Mouse (Mus musculus): ENCODE results near the gene Dis3l2. TPM values are rescaled to one million over a fixed set of nuclear protein-coding genes. Genes with fewer than 3 reads are reported as not detected.

Gene Dis3l2
- polyA plus RNA-seq, 1 experiment from 2014 or later: 22.1 TPM

- Histone ChIP-seq H3K9me3 (replicated peaks; ENCODE audit: control insufficient read depth, low read length) (no peaks in the 10 kb centered on the region; the same call in 1 of the 2 replicates), H3K9ac (ENCODE audit: low read length) (no peak overlapping the region)
- no peak for ATAC-seq (ENCODE audit: insufficient read depth, low FRiP score)
Measured at GRCm38 (mm10) chr1:87002545-87003168, 299.0 kb downstream of the Dis3l2 start.

GRCm38 (mm10) chr1:87003169-87003552, 299.6 kb downstream of the Dis3l2 start:
- no peak overlapping the region for H3K4me3 ChIP-seq (replicated peaks; ENCODE audit: low read length)
- ATAC-seq (ENCODE audit: insufficient read depth, low FRiP score): no peak
- H3K27ac ChIP-seq (ENCODE audit: low read length): no peak overlapping the region
- no peak overlapping the region for H3K9ac ChIP-seq (ENCODE audit: low read length)
- H3K9me3 ChIP-seq (replicated peaks; ENCODE audit: control insufficient read depth, low read length): no peaks in the 10 kb centered on the region; the same call in 1 of the 2 replicates
- no peaks in the 10 kb centered on the region for H3K36me3 ChIP-seq (ENCODE audit: control insufficient read depth, insufficient read depth, low read length)
- no peaks in the 10 kb centered on the region for H3K4me1 ChIP-seq (ENCODE audit: control insufficient read depth, insufficient read depth, low read length)
- WGBS: 62% methylated on average over 2 of the region's 2 CpGs
- H3K4me2 ChIP-seq (ENCODE audit: low read depth, low read length): no peak overlapping the region
- no peaks in the 10 kb centered on the region for H3K27me3 ChIP-seq (ENCODE audit: control insufficient read depth, insufficient read depth, low read length)

More at GRCm38 (mm10) chr1:87002545-87003168, 299.0 kb downstream of the Dis3l2 start:
- H3K36me3 ChIP-seq (ENCODE audit: control insufficient read depth, insufficient read depth, low read length): no peaks in the 10 kb centered on the region
- H3K4me1 ChIP-seq (ENCODE audit: control insufficient read depth, insufficient read depth, low read length): no peaks in the 10 kb centered on the region
- no peak overlapping the region for H3K27ac ChIP-seq (ENCODE audit: low read length)
- no peaks in the 10 kb centered on the region for H3K27me3 ChIP-seq (ENCODE audit: control insufficient read depth, insufficient read depth, low read length)
- no peak overlapping the region for H3K4me3 ChIP-seq (replicated peaks; ENCODE audit: low read length)
- 54% methylated on average over 9 of the region's 9 CpGs for WGBS
- no peak overlapping the region for H3K4me2 ChIP-seq (ENCODE audit: low read depth, low read length)

- Histone ChIP-seq H3K9ac (ENCODE audit: low read length) (no peak overlapping the region), H3K36me3 (ENCODE audit: control insufficient read depth, insufficient read depth, low read length) (no peaks in the 10 kb centered on the region), H3K27me3 (ENCODE audit: control insufficient read depth, insufficient read depth, low read length) (no peaks in the 10 kb centered on the region), H3K9me3 (replicated peaks; ENCODE audit: control insufficient read depth, low read length) (no peaks in the 10 kb centered on the region; the same call in 1 of the 2 replicates), H3K4me2 (ENCODE audit: low read depth, low read length) (no peak overlapping the region), H3K27ac (ENCODE audit: low read length) (no peak overlapping the region), H3K4me1 (ENCODE audit: control insufficient read depth, insufficient read depth, low read length) (no peaks in the 10 kb centered on the region), H3K4me3 (replicated peaks; ENCODE audit: low read length) (no peak overlapping the region)
- ATAC-seq (ENCODE audit: insufficient read depth, low FRiP score): no peak
- WGBS: 84% methylated on average over 1 of the region's 1 CpGs
Measured at GRCm38 (mm10) chr1:87006425-87006824, 302.8 kb downstream of the Dis3l2 start.

GRCm38 (mm10) chr1:87008211-87008610, 304.6 kb downstream of the Dis3l2 start:
- Histone ChIP-seq H3K4me2 (ENCODE audit: low read depth, low read length) (no peak overlapping the region), H3K4me3 (replicated peaks; ENCODE audit: low read length) (no peak overlapping the region), H3K27ac (ENCODE audit: low read length) (no peak overlapping the region), H3K9ac (ENCODE audit: low read length) (no peak overlapping the region), H3K27me3 (ENCODE audit: control insufficient read depth, insufficient read depth, low read length) (no peaks in the 10 kb centered on the region), H3K9me3 (replicated peaks; ENCODE audit: control insufficient read depth, low read length) (no peaks in the 10 kb centered on the region; the same call in 1 of the 2 replicates), H3K4me1 (ENCODE audit: control insufficient read depth, insufficient read depth, low read length) (peaks cover 4% of the 10 kb centered on the region), H3K36me3 (ENCODE audit: control insufficient read depth, insufficient read depth, low read length) (no peaks in the 10 kb centered on the region)
- 30% methylated on average over 1 of the region's 1 CpGs for WGBS
- ATAC-seq (ENCODE audit: insufficient read depth, low FRiP score): no peak

- no peak overlapping the region for H3K9ac ChIP-seq (ENCODE audit: low read length)
- H3K27ac ChIP-seq (ENCODE audit: low read length): no peak overlapping the region
- H3K36me3 ChIP-seq (ENCODE audit: control insufficient read depth, insufficient read depth, low read length): no peaks in the 10 kb centered on the region
- H3K4me2 ChIP-seq (ENCODE audit: low read depth, low read length): no peak overlapping the region
- WGBS: 79% methylated on average over 3 of the region's 3 CpGs
- no peaks in the 10 kb centered on the region; the same call in 1 of the 2 replicates for H3K9me3 ChIP-seq (replicated peaks; ENCODE audit: control insufficient read depth, low read length)
- no peak overlapping the region for H3K4me3 ChIP-seq (replicated peaks; ENCODE audit: low read length)
- peaks cover 4% of the 10 kb centered on the region for H3K4me1 ChIP-seq (ENCODE audit: control insufficient read depth, insufficient read depth, low read length)
- ATAC-seq (ENCODE audit: insufficient read depth, low FRiP score): no peak
- no peaks in the 10 kb centered on the region for H3K27me3 ChIP-seq (ENCODE audit: control insufficient read depth, insufficient read depth, low read length)
Measured at GRCm38 (mm10) chr1:87009156-87009555, 305.5 kb downstream of the Dis3l2 start.

- Histone ChIP-seq H3K27ac (ENCODE audit: low read length) (peak overlapping the region; percentile 0; the same call in 1 of the 2 replicates), H3K4me2 (ENCODE audit: low read depth, low read length) (no peak overlapping the region), H3K36me3 (ENCODE audit: control insufficient read depth, insufficient read depth, low read length) (no peaks in the 10 kb centered on the region), H3K4me3 (replicated peaks; ENCODE audit: low read length) (no peak overlapping the region), H3K27me3 (ENCODE audit: control insufficient read depth, insufficient read depth, low read length) (no peaks in the 10 kb centered on the region), H3K9ac (ENCODE audit: low read length) (no peak overlapping the region), H3K4me1 (ENCODE audit: control insufficient read depth, insufficient read depth, low read length) (peaks cover 4% of the 10 kb centered on the region), H3K9me3 (replicated peaks; ENCODE audit: control insufficient read depth, low read length) (no peaks in the 10 kb centered on the region)
- 72% methylated on average over 12 of the region's 12 CpGs for WGBS
- ATAC-seq (ENCODE audit: insufficient read depth, low FRiP score): no peak
Measured at GRCm38 (mm10) chr1:87010629-87011330, 307.2 kb downstream of the Dis3l2 start.

GRCm38 (mm10) chr1:87011718-87012117, 308.1 kb downstream of the Dis3l2 start:
- no peaks in the 10 kb centered on the region for H3K27me3 ChIP-seq (ENCODE audit: control insufficient read depth, insufficient read depth, low read length)
- H3K4me3 ChIP-seq (replicated peaks; ENCODE audit: low read length): no peak overlapping the region
- WGBS: 59% methylated on average over 3 of the region's 3 CpGs
- H3K9me3 ChIP-seq (replicated peaks; ENCODE audit: control insufficient read depth, low read length): no peaks in the 10 kb centered on the region
- H3K9ac ChIP-seq (ENCODE audit: low read length): no peak overlapping the region
- ATAC-seq (ENCODE audit: insufficient read depth, low FRiP score): no peak
- H3K4me1 ChIP-seq (ENCODE audit: control insufficient read depth, insufficient read depth, low read length): peaks cover 4% of the 10 kb centered on the region
- H3K36me3 ChIP-seq (ENCODE audit: control insufficient read depth, insufficient read depth, low read length): no peaks in the 10 kb centered on the region
- H3K27ac ChIP-seq (ENCODE audit: low read length): no peak overlapping the region; the same call in 1 of the 2 replicates
- no peak overlapping the region for H3K4me2 ChIP-seq (ENCODE audit: low read depth, low read length)

GRCm38 (mm10) chr1:87012606-87013005, 309.0 kb downstream of the Dis3l2 start:
- no peak overlapping the region for H3K27ac ChIP-seq (ENCODE audit: low read length)
- H3K9me3 ChIP-seq (replicated peaks; ENCODE audit: control insufficient read depth, low read length): no peaks in the 10 kb centered on the region
- 77% methylated on average over 2 of the region's 2 CpGs for WGBS
- no peak overlapping the region for H3K4me2 ChIP-seq (ENCODE audit: low read depth, low read length)
- H3K9ac ChIP-seq (ENCODE audit: low read length): no peak overlapping the region
- no peak for ATAC-seq (ENCODE audit: insufficient read depth, low FRiP score)
- H3K4me3 ChIP-seq (replicated peaks; ENCODE audit: low read length): no peak overlapping the region
- no peaks in the 10 kb centered on the region for H3K36me3 ChIP-seq (ENCODE audit: control insufficient read depth, insufficient read depth, low read length)
- no peaks in the 10 kb centered on the region for H3K27me3 ChIP-seq (ENCODE audit: control insufficient read depth, insufficient read depth, low read length)
- H3K4me1 ChIP-seq (ENCODE audit: control insufficient read depth, insufficient read depth, low read length): peaks cover 4% of the 10 kb centered on the region

GRCm38 (mm10) chr1:87020714-87021113, 317.1 kb downstream of the Dis3l2 start:
- H3K36me3 ChIP-seq (ENCODE audit: control insufficient read depth, insufficient read depth, low read length): no peaks in the 10 kb centered on the region
- H3K9ac ChIP-seq (ENCODE audit: low read length): no peak overlapping the region
- 86% methylated on average over 5 of the region's 5 CpGs for WGBS

More at GRCm38 (mm10) chr1:87020714-87021113, 317.1 kb downstream of the Dis3l2 start:
- no peaks in the 10 kb centered on the region for H3K27me3 ChIP-seq (ENCODE audit: control insufficient read depth, insufficient read depth, low read length)
- ATAC-seq (ENCODE audit: insufficient read depth, low FRiP score): no peak
- H3K4me2 ChIP-seq (ENCODE audit: low read depth, low read length): no peak overlapping the region
- H3K9me3 ChIP-seq (replicated peaks; ENCODE audit: control insufficient read depth, low read length): no peaks in the 10 kb centered on the region
- H3K27ac ChIP-seq (ENCODE audit: low read length): no peak overlapping the region
- no peaks in the 10 kb centered on the region for H3K4me1 ChIP-seq (ENCODE audit: control insufficient read depth, insufficient read depth, low read length)
- H3K4me3 ChIP-seq (replicated peaks; ENCODE audit: low read length): no peak overlapping the region

All from stomach, embryonic 16.5 days (tissue).